ENCODE assay signal across 21 mouse cellular contexts in the genomic region with DNA sequence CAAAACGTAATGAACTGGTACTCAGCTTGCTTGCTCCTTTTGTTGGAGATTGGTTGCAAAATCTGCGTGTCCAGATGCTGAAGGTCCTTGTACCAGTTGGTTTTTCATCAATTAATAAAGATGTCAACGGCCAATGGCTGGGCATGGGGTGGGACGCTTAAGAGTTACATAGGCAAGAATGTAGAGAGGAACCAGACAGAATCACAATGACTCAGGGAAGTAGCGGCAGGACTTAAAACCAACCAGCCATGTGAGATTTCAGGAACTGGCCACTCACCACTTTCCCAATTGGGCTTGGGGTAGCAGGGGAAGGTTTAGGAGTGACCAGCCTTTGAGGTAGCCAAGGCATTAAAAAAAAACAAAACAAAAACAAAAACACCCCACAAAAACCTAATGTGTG. TPM values are rescaled to one million over a fixed set of nuclear protein-coding genes. Genes with fewer than 3 reads are reported as not detected.
"Had no signal": no experiment of that assay in that cellular context is flagged by ENCODE, and none has a peak within 500 bp of the region (broad histone marks: within the 10 kb centered on the region; RNA-seq: fewer than 3 reads in every experiment).

No protein-coding gene starts in this region.

- H3K4me2 ChIP-seq: liver, embryonic 13.5 days; liver, embryonic 15.5 days; lung, embryonic 14.5 days; midbrain, embryonic 11.5 days; midbrain, embryonic 13.5 days; midbrain, embryonic 15.5 days; neural tube, embryonic 13.5 days; neural tube, embryonic 15.5 days had no signal

- H3K27ac ChIP-seq: liver, embryonic 13.5 days; liver, embryonic 15.5 days; midbrain, embryonic 13.5 days; midbrain, embryonic 15.5 days; neural tube, embryonic 13.5 days; neural tube, embryonic 15.5 days had no signal

- H3K27me3 ChIP-seq: midbrain, embryonic 13.5 days; midbrain, embryonic 15.5 days; neural tube, embryonic 13.5 days; neural tube, embryonic 15.5 days had no signal

- H3K9me3 ChIP-seq: liver, embryonic 13.5 days; liver, embryonic 15.5 days; megakaryocyte, embryonic 14.5 days; midbrain, embryonic 13.5 days; midbrain, embryonic 15.5 days; neural tube, embryonic 13.5 days; neural tube, embryonic 15.5 days had no signal

- H3K9ac ChIP-seq: liver, embryonic 13.5 days; liver, embryonic 15.5 days; lung, embryonic 14.5 days; midbrain, embryonic 13.5 days; midbrain, embryonic 15.5 days; neural tube, embryonic 13.5 days; neural tube, embryonic 15.5 days had no signal

- H3K4me3 ChIP-seq: liver, embryonic 13.5 days; liver, embryonic 15.5 days; megakaryocyte, embryonic 14.5 days; midbrain, embryonic 13.5 days; midbrain, embryonic 15.5 days; myocyte; neural tube, embryonic 13.5 days; neural tube, embryonic 15.5 days had no signal

- DNase-seq: liver, embryonic 13.5 days; lung, adult 18-20 months; lung, embryonic 14.5 days; lung, postnatal 10 days; lung, postnatal 4 days; right cerebral cortex, postnatal 14 days; spleen, adult 18-20 months; thymus, adult 18-20 months; thymus, postnatal 36 days had no signal

- H3K4me1 ChIP-seq: liver, embryonic 13.5 days; liver, embryonic 15.5 days; megakaryocyte, embryonic 14.5 days; midbrain, embryonic 13.5 days; midbrain, embryonic 15.5 days; neural tube, embryonic 13.5 days; neural tube, embryonic 15.5 days had no signal

- ATAC-seq: midbrain, embryonic 13.5 days; midbrain, embryonic 15.5 days had no signal

- H3K36me3 ChIP-seq: liver, embryonic 13.5 days; liver, embryonic 15.5 days; midbrain, embryonic 13.5 days; midbrain, embryonic 15.5 days; neural tube, embryonic 13.5 days; neural tube, embryonic 15.5 days had no signal

RNA-seq across cellular contexts. Expression of a gene that starts 18.0 kb away (rescaled TPM):
- polyA plus RNA-seq: liver, embryonic 13.5 days; liver, embryonic 15.5 days; lung, embryonic 14.5 days; lung, embryonic 16.5 days; midbrain, embryonic 11.5 days; midbrain, embryonic 13.5 days; midbrain, embryonic 15.5 days; myocyte; neural tube, embryonic 11.5 days; neural tube, embryonic 13.5 days; neural tube, embryonic 15.5 days; stomach, embryonic 14.5 days; stomach, embryonic 16.5 days had no signal
